Mouse (Mus musculus) bone marrow, adult 2 months (tissue): ENCODE measurements around the gene March7. TPM values are rescaled to one million over a fixed set of nuclear protein-coding genes. Genes with fewer than 3 reads are reported as not detected.

Source experiments
- H3K27ac ChIP-seq: fragments of 200-500 bp; 2 replicates; pipeline ENCODE4 v1.5.1; 2012; ENCODE audit warnings: low read depth, mild to moderate bottlenecking, control low read depth, inconsistent platforms, low read length; ENCODE audit not compliant: control insufficient read depth, poor library complexity, insufficient read depth
- H3K4me1 ChIP-seq: fragments of 200-500 bp; 2 replicates; pipeline ENCODE4 v1.6.1; 2011; ENCODE audit warnings: low read length; ENCODE audit not compliant: control insufficient read depth, insufficient read depth
- H3K4me3 ChIP-seq: fragments of 200-500 bp; replicated peaks from 2 replicates; pipeline ENCODE3; 2011; ENCODE audit warnings: mild to moderate bottlenecking, low read depth, low read length, control low read depth; ENCODE audit not compliant: control insufficient read depth
- CTCF ChIP-seq: fragments of 200-500 bp; IDR thresholded peaks from 2 replicates; pipeline ENCODE4 v1.5.1; 2011; ENCODE audit warnings: low read length, control low read depth; ENCODE audit not compliant: control insufficient read depth, insufficient read depth
- POLR2A ChIP-seq: fragments of 200-500 bp; IDR thresholded peaks from 2 replicates; pipeline ENCODE4 v1.6.1; 2011; ENCODE audit warnings: low read depth, mild to moderate bottlenecking, control low read depth, low read length, borderline replicate concordance; ENCODE audit not compliant: control insufficient read depth
- WGBS: fragments of 180-500 bp; shearing (Covaris S2); methylation state at CpG from one replicate; pipeline ENCODE4 v1.1.7; 2018; 5-methylcytosine and 5-hydroxymethylcytosine counted together
- polyA plus RNA-seq: library from polyadenylated mRNA; stranded (reverse); fragments of >200 nt; gene quantifications from 2 replicates; pipeline ENCODE4 v1.2.4, GENCODE M21; 2011; ENCODE audit warnings: low replicate concordance; ENCODE audit not compliant: missing spikeins, insufficient read depth, insufficient read length

Gene March7
- polyA plus RNA-seq, 1 experiment = 28.5 TPM

GRCm38 (mm10) chr2:60283751-60284466 lies 74.2 kb downstream of the March7 start:
- Histone ChIP-seq H3K27ac (peak overlapping the region; percentile 84), H3K4me3 (peak overlapping the region; percentile 63), H3K4me1 (peaks cover 1% of the 10 kb centered on the region)
- TF ChIP-seq CTCF (no peak), POLR2A (peak; percentile 47; the same call in 1 of the 2 replicates)
- under 1% methylated on average over 42 of the region's 42 CpGs for WGBS

- 21% methylated on average over 4 of the region's 4 CpGs for WGBS
- TF ChIP-seq POLR2A (no peak), CTCF (no peak)
- peak within 1 kb of the TSS; percentile 84 for H3K27ac ChIP-seq
- peaks cover 1% of the 10 kb centered on the region for H3K4me1 ChIP-seq
- H3K4me3 ChIP-seq = peak within 1 kb of the TSS; percentile 63
Observed at GRCm38 (mm10) chr2:60284467-60284821, 74.8 kb downstream of the March7 start, which contains the start of gene Cd302. Gene Cd302 (minus strand): TSS chr2:60284488.

GRCm38 (mm10) chr2:60285107-60285617 lies 75.5 kb downstream of the March7 start:
- peaks cover 1% of the 10 kb centered on the region for H3K4me1 ChIP-seq
- TF ChIP-seq POLR2A (no peak), CTCF (no peak)
- 70% methylated on average over 8 of the region's 8 CpGs for WGBS
- no peak overlapping the region for H3K4me3 ChIP-seq
- no peak overlapping the region for H3K27ac ChIP-seq

- H3K27ac ChIP-seq = peak overlapping the region; percentile 34; the same call in 1 of the 2 replicates
- H3K4me3 ChIP-seq = no peak overlapping the region
- no peak for TF ChIP-seq CTCF
- TF ChIP-seq POLR2A = no peak
- 17% methylated on average over 4 of the region's 4 CpGs for WGBS
- H3K4me1 ChIP-seq = peaks cover 1% of the 10 kb centered on the region
Observed at GRCm38 (mm10) chr2:60288606-60289005, 78.9 kb downstream of the March7 start.

GRCm38 (mm10) chr2:60289451-60289850 lies 79.8 kb downstream of the March7 start:
- Histone ChIP-seq H3K4me1 (peaks cover 1% of the 10 kb centered on the region), H3K27ac (no peak overlapping the region), H3K4me3 (no peak overlapping the region)
- TF ChIP-seq CTCF = no peak
- TF ChIP-seq POLR2A = no peak
- WGBS = 29% methylated on average over 1 of the region's 1 CpGs

- no peak for TF ChIP-seq POLR2A
- TF ChIP-seq CTCF = no peak
- H3K4me1 ChIP-seq = peaks cover 1% of the 10 kb centered on the region
Observed at GRCm38 (mm10) chr2:60291381-60291780, 81.7 kb downstream of the March7 start.

GRCm38 (mm10) chr2:60298266-60298665 lies 88.6 kb downstream of the March7 start:
- Histone ChIP-seq H3K4me3 (no peak overlapping the region), H3K4me1 (no peaks in the 10 kb centered on the region; the same call in 1 of the 2 replicates), H3K27ac (no peak overlapping the region; the same call in 1 of the 2 replicates)
- TF ChIP-seq POLR2A (no peak), CTCF (no peak)
- WGBS = 38% methylated on average over 3 of the region's 3 CpGs

More at GRCm38 (mm10) chr2:60291381-60291780, 81.7 kb downstream of the March7 start:
- no peak overlapping the region for H3K27ac ChIP-seq
- H3K4me3 ChIP-seq = no peak overlapping the region
- WGBS = 75% methylated on average over 4 of the region's 4 CpGs

GRCm38 (mm10) chr2:60299323-60299722 lies 89.6 kb downstream of the March7 start:
- H3K4me1 ChIP-seq = no peaks in the 10 kb centered on the region; the same call in 1 of the 2 replicates
- no peak for TF ChIP-seq CTCF
- no peak for TF ChIP-seq POLR2A
- no peak overlapping the region for H3K4me3 ChIP-seq
- no peak overlapping the region for H3K27ac ChIP-seq
- WGBS = 72% methylated on average over 2 of the region's 2 CpGs

Other genes with a start within 250 kb of the March7 start
- 76.3 and 77.9 TPM in 2 replicates for gene Baz2b, start within 50 bp of the March7 start, polyA plus RNA-seq
- gene Cd302, start 74.6 kb downstream of the March7 start, polyA plus RNA-seq = 3.6 and 8.1 TPM in 2 replicates
- 1.8 and 4.7 TPM in 2 replicates for gene Ly75, start 173.4 kb downstream of the March7 start, polyA plus RNA-seq